Mouse (Mus musculus) thymus, postnatal 0 days (tissue): ENCODE results near the gene Adnp. TPM values are rescaled to one million over a fixed set of nuclear protein-coding genes. Genes with fewer than 3 reads are reported as not detected.

Experiments
- DNase-seq: peaks from one replicate; pipeline ENCODE4 v3.0.0-alpha.2; 2015; ENCODE audit warnings: low spot score
- polyA plus RNA-seq: library from polyadenylated mRNA; unstranded; fragments of >200 nt; fragmentation: Nextera tagmentation; extraction: Ambion mirVana; gene quantifications from 2 replicates; pipeline ENCODE4 v1.2.1, GENCODE M21; 2015

Adnp gene
- 4.8 and 7.9 TPM in 2 replicates for polyA plus RNA-seq

- peak; percentile 98 for DNase-seq
Observed at GRCm38 (mm10) chr2:168206725-168207644, at the start of gene Adnp. TSS of gene Adnp (minus strand) at chr2:168207112.

DNA sequence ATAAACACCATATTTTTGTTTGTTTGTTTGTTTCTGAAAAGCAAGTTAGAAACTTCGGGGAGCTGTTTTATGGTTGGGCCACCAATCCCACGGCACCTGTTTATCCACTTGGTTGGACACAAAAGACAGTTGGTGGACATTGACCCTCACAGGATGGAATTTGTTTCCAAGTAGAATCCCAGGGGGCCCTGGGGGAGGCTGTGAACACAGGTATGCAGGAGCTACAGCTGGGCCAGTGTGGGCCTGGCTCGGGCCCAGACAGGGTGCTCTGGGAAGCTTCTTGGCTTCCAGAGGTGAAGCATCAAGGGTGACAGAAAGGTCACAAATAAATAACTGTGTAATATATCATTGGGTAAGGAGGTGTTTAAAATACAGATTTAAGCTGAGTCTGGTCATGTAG lies 49.6 kb upstream of the Adnp start:
- no peak for DNase-seq

DNA sequence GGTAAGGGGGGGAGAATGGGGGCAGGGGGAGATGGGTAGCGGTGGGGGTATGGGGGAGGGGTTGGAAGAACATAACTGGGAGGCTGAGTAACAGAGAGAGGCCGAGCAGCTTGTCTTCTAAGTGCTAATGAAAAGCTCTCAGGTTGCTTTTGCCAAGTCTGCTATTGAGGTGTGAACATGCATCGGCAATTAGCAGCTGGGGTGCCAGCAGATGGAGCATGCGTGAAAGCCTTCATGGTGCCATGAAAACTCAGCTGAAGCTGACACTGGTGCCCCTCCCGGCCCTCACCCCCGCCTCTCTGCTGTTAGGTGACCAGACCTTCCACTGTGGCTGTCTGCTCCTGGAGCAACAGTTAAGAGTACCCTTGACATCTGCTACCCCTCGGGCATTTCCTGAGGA lies 46.9 kb upstream of the Adnp start:
- no peak for DNase-seq

GRCm38 (mm10) chr2:168252639-168253292 lies 45.9 kb upstream of the Adnp start:
- DNase-seq = peak; percentile 79

DNA sequence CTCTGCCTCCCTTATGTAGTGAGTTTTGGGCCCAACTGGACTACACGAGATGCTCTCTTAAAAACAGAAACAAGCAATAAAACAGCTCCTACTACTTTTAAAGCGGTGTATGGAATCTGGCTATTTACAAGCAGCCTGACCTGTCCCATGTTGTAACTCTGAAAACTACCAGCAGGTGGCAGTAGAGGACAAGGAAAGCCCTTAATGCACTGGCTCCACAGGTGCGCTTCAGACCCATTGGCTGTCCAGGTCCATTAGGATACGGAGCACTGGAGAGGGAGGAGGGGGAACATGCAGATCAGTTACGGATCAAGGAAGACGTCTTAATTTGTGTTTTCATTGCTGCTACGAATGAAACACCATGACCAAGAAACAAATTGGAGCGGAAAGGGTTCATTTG lies 43.4 kb upstream of the Adnp start:
- DNase-seq = peak; percentile 85

DNA sequence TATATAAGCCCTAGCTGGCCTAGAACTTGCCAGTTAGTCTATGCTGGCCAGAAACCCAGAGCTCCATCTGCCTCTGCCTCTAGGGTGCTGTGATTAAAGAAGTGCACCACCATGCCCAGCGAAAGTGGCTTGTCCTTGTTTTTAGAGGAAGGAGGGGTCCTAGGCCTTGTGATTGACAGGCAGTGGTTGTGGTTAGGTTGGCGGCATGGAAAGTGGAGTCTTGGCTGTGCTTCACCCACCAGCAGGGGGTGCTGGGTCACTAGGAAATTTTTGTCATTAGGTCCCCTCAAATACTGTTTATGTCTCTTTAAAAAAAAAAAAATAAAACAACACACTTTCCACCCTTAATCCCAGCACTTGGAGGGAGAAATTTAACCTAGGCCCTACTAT lies 41.9 kb upstream of the Adnp start:
- peak; percentile 45 for DNase-seq

DNA sequence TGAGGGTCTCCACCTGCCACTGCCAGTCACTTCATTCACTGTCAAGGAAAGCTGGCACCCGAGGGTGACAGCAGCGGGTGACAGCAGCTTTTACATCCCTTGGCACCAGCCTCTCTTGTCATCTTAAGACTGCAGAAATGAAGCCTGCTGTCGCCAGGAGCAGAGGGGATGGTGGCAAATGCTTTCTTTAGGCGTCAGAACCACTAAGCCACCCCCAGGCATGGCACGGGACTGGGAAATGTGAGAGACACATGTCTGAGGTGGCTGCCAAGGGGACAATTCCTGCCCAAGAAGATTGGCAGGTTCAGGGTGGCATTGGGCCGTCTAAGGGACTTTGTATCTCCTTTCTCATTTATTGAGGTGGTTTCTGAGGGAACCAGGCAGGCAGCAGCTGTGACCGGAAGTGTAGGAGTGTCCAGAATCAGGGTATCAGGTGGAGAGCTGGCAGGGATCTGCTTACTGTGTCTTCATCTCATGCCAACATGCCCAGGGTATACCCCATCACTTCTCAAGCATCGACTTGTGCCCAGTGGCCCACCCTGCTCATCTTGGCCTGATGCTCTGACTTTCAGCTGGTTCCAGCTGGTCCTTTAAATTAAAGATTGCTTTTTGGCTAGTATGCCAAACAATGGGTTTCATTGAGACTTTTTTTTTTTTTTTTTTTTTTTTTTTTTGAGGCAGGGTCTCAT lies 41.4 kb upstream of the Adnp start:
- DNase-seq = no peak

DNA sequence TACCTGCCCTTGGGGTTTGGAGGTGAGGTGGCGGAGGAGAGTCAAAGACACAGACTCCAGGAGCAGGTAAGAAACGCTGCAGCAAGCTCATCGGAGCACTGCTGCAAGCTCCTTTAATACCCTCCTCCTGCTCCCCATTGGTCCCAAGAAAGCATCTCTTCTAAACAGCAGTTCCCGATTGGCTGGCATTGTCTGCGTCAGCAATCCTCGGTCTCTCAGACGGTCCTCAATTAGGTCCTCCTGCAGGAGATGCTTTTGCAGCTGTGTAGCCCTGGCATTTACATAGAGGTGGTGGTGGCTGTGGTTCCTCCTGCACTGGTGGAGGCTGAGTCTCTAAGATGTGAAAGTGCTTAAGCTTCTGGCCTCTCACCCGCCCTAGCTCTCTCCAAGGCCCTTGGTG lies 38.7 kb upstream of the Adnp start:
- DNase-seq = no peak

GRCm38 (mm10) chr2:168243278-168243677 lies 36.4 kb upstream of the Adnp start:
- DNase-seq = no peak

DNA sequence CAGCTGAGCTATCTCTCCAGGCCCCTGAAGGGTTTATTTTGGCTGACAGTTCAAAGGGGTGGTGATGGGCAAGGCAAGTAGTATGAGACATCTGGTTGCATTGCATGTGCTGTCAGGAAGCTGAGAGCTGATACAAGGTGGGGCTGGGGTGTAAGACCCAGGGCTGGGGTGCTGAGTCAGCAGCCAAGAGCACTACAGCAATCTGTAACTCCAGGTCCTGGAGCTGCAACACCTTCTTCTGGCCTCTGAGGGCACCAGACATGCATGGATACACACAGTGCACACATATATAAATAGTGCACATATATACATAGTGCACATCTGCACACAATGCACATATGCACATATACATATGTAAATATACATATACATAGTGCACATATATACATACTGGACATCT lies 35.9 kb upstream of the Adnp start:
- DNase-seq = no peak

DNA sequence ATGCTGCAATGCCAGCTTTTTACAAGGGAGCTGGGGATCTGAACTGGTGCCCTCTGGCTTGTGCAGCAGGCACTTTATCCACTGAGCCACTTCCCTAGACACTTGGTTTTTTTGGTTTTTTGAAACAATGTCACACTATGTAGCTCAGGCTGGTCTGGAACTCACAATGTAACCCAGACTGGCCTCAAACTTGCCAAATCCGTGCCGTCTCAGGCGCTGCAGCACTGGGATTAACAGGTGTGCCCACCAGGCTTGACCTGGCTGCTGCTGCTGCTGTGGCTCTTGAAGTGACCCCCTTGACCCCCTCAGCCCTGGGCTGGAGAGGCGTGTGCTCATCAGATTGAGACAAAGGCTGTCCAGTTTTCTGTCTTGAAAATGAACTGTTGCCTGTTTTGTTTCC lies 31.4 kb upstream of the Adnp start:
- DNase-seq = no peak

GRCm38 (mm10) chr2:168233286-168233685 lies 26.4 kb upstream of the Adnp start:
- no peak for DNase-seq

GRCm38 (mm10) chr2:168231471-168231829 lies 24.5 kb upstream of the Adnp start:
- no peak for DNase-seq

DNA sequence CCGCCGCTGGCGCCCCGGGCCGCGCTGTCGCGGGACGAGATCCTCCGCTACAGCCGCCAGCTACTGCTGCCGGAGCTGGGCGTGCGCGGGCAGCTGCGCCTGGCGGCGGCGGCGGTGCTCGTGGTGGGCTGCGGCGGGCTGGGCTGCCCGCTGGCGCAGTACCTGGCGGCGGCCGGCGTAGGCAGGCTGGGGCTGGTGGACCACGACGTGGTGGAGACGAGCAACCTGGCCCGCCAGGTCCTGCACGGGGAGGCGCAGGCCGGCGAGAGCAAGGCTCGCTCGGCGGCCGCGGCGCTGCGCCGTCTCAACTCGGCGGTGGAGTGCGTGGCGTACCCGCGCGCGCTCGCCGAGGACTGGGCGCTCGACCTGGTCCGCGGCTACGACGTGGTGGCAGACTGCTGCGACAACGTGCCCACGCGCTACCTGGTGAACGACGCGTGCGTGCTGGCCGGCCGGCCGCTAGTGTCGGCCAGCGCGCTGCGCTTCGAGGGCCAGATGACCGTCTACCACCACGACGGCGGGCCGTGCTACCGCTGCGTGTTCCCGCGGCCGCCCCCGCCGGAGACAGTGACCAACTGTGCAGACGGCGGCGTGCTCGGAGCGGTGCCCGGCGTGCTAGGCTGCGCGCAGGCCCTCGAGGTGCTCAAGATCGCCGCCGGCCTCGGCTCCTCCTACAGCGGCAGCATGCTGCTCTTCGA lies 24.0 kb upstream of the Adnp start:
- peak; percentile 16 for DNase-seq

DNA sequence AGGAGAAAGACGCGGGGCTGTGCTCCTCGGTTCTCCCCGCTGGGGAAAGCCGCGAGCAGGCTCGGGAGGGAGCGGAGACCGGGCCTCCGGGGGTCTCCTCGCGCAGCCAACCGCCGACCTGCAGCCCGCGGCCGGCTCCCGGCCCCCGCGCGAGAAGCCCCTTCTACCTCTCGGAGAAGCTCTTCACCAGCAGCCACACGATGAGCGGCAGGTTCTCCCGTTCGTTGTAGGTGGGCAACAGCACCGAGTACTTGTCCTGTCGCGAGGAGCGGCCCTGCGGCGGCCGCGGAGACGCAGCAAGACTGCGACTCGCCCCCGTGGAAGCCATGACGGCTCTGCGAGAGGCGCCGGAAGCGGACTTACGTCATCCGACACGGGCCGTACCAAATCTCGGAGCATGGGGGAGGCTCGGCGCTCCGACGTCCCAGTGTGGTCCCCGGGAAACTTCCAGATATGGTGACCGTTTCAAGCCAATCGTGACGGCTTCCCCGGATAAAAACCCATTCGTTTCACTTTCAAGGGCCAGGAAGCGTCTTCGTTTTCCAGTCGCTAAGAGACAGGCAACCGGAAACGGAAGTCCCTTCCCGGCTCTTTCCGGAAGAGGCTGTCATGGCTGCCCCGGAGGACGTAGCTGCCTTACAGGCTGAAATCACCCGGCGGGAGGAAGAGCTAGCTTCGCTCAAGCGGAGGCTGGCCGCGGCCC lies 23.3 kb upstream of the Adnp start, which contains the start of the genes Gm20716, Dpm1 and Mocs3:
TSS of gene Gm20716 (minus strand) at position 339 of the 703 bp plus-strand sequence.
TSS of gene Dpm1 (minus strand) at position 566 of the 703 bp plus-strand sequence.
TSS of gene Mocs3 (plus strand) at position 597 of the 703 bp plus-strand sequence.
- peak; percentile 90 for DNase-seq

GRCm38 (mm10) chr2:168229116-168230025 lies 22.5 kb upstream of the Adnp start:
- DNase-seq = peak; percentile 28

GRCm38 (mm10) chr2:168223326-168223725 lies 16.4 kb upstream of the Adnp start:
- no peak for DNase-seq

- no peak for DNase-seq
Observed at GRCm38 (mm10) chr2:168213788-168214397, 7.0 kb upstream of the Adnp start.

- DNase-seq = no peak
Observed at GRCm38 (mm10) chr2:168207883-168208282, 971 bp upstream of the Adnp start.
